ENCODE assay signal across 21 mouse cellular contexts in the genomic region with DNA sequence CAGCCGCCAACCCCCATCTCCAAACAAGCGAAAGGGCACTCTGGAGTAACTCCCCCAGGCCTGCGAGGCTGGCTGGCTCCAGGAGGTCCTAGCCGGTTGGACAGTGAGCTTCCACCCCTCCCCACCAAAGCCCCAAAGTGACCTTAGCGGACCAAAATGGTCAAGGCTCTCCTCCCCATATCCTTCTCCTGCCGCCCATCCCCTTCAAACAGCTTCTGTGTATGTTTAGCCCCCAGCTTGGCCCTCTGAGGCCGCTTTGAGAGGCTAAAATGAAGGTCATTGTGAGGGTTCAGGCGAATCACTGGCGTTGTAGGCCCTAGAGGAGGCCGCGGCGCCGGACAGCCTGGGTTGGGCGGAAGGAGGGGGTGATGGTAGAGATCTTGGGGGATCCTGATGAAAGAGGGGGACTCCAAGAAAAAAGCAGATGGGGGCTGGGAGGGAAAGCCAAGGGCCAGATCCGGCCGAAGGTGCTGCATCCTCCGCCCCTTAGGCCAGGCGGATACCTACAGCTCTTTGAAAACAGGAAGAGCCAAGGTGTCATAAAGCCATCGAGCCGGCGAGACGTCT. TPM values are rescaled to one million over a fixed set of nuclear protein-coding genes. Genes with fewer than 3 reads are reported as not detected.
DNase-seq lines count a peak whose midpoint lies in the region; ATAC-seq and TF ChIP-seq lines count a peak whose summit lies in the region.
"Had no signal": no experiment of that assay in that cellular context is flagged by ENCODE, and none has a peak within 500 bp of the region (broad histone marks: within the 10 kb centered on the region; RNA-seq: fewer than 3 reads in every experiment).

No protein-coding gene starts in this region.

- no peak overlapping the region for H3K9ac ChIP-seq in liver, embryonic 11.5 days (ENCODE audit: low read depth, low read length)
- no peak overlapping the region for H3K9ac ChIP-seq in liver, embryonic 12.5 days
- H3K9ac ChIP-seq: forebrain, embryonic 15.5 days; hindbrain, embryonic 14.5 days; liver, embryonic 15.5 days; midbrain, embryonic 13.5 days had no signal

- DNase-seq in liver, embryonic 11.5 days (ENCODE audit: low spot score) = peak; percentile 33
- peak; percentile 75 for DNase-seq in kidney, adult 2 months
- DNase-seq in kidney, postnatal 4 days = peak; percentile 71 to 79
- no peak for DNase-seq in adrenal gland, postnatal 10 days
- DNase-seq in left cerebral cortex, adult 8-10 months (ENCODE audit: low spot score in 2 of 2) = no peak
- no peak for DNase-seq in heart, postnatal 14 days
- DNase-seq: adrenal gland, postnatal 14 days; cerebellum, postnatal 10 days; gastrocnemius, postnatal 10 days; lung, postnatal 36 days; retina, postnatal 1 day had no signal

- no peaks in the 10 kb centered on the region for H3K36me3 ChIP-seq in liver, embryonic 11.5 days (ENCODE audit: control insufficient read depth, insufficient read depth, low read length)
- no peaks in the 10 kb centered on the region for H3K36me3 ChIP-seq in liver, embryonic 12.5 days
- H3K36me3 ChIP-seq in kidney, adult 2 months (ENCODE audit: control insufficient read depth, insufficient read depth, low read length) = no peaks in the 10 kb centered on the region
- H3K36me3 ChIP-seq: forebrain, embryonic 15.5 days; liver, embryonic 15.5 days; midbrain, embryonic 13.5 days had no signal

- no peak for TF ChIP-seq CTCF in kidney, adult 2 months (conservative IDR thresholded peaks at IDR 0.05; ENCODE audit: insufficient read depth, insufficient read length, low read depth, low read length)

- ATAC-seq in liver, embryonic 11.5 days (replicated peaks; ENCODE audit: low FRiP score) = no peak
- ATAC-seq in liver, embryonic 12.5 days = no peak
- ATAC-seq: forebrain, embryonic 15.5 days; midbrain, embryonic 13.5 days had no signal

- H3K27ac ChIP-seq in liver, embryonic 11.5 days (ENCODE audit: low read depth, low read length) = no peak overlapping the region
- no peak overlapping the region for H3K27ac ChIP-seq in liver, embryonic 12.5 days
- H3K27ac ChIP-seq in kidney, adult 2 months (ENCODE audit: insufficient read depth, low read depth, low read length) = peak overlapping the region; percentile 94
- H3K27ac ChIP-seq: forebrain, embryonic 15.5 days; hindbrain, embryonic 14.5 days; layer of hippocampus, adult 2 months; liver, embryonic 15.5 days; midbrain, embryonic 13.5 days; stomach, postnatal 0 days had no signal

- no peak for TF ChIP-seq POLR2A in kidney, adult 2 months (IDR thresholded peaks at IDR 0.05; ENCODE audit: low read depth, low read length)

- H3K4me2 ChIP-seq in liver, embryonic 11.5 days = no peak overlapping the region
- H3K4me2 ChIP-seq in liver, embryonic 12.5 days = no peak overlapping the region
- H3K4me2 ChIP-seq: forebrain, embryonic 15.5 days; hindbrain, embryonic 14.5 days; liver, embryonic 15.5 days; midbrain, embryonic 13.5 days had no signal

- intact Hi-C loops in heart, postnatal 14 days (cut with DNase I) = loop anchor here (5.0 to 10.0 kb wide), 2 partner anchors 262 to 1074 kb away; no protein-coding TSS in a partner anchor

- H3K9me3 ChIP-seq in liver, embryonic 11.5 days (ENCODE audit: control insufficient read depth, low read length) = no peaks in the 10 kb centered on the region
- no peaks in the 10 kb centered on the region for H3K9me3 ChIP-seq in liver, embryonic 12.5 days (replicated peaks)
- H3K9me3 ChIP-seq: forebrain, embryonic 15.5 days; liver, embryonic 15.5 days; midbrain, embryonic 13.5 days had no signal

- WGBS in liver, embryonic 11.5 days = 11% methylated on average over 22 of the region's 22 CpGs
- 13% methylated on average over 22 of the region's 22 CpGs for WGBS in liver, embryonic 12.5 days (ENCODE audit: insufficient replicate concordance)
- WGBS in kidney, adult 2 months = 48% methylated on average over 22 of the region's 22 CpGs

- peaks cover 99% of the 10 kb centered on the region for H3K27me3 ChIP-seq in liver, embryonic 11.5 days (replicated peaks; ENCODE audit: control insufficient read depth, insufficient read depth, low read length)
- H3K27me3 ChIP-seq in liver, embryonic 12.5 days (replicated peaks) = peaks cover 100% of the 10 kb centered on the region
- no peaks in the 10 kb centered on the region for H3K27me3 ChIP-seq in kidney, adult 2 months (replicated peaks; ENCODE audit: control insufficient read depth, insufficient read depth, low read length)

- peaks cover 8% of the 10 kb centered on the region; the same call in 1 of the 2 replicates for H3K4me1 ChIP-seq in liver, embryonic 11.5 days (replicated peaks; ENCODE audit: control insufficient read depth, insufficient read depth, low read length)
- H3K4me1 ChIP-seq in liver, embryonic 12.5 days = peaks cover 20% of the 10 kb centered on the region
- no peaks in the 10 kb centered on the region for H3K4me1 ChIP-seq in kidney, adult 2 months (ENCODE audit: control insufficient read depth, insufficient read depth, low read length)

- no peak overlapping the region for H3K4me3 ChIP-seq in liver, embryonic 11.5 days (ENCODE audit: low read depth, low read length)
- H3K4me3 ChIP-seq in liver, embryonic 12.5 days = no peak overlapping the region
- H3K4me3 ChIP-seq in kidney, adult 2 months (ENCODE audit: insufficient read depth, low read depth, low read length) = peak overlapping the region; percentile 84
- H3K4me3 ChIP-seq: forebrain, embryonic 15.5 days; layer of hippocampus, adult 2 months; liver, embryonic 15.5 days; midbrain, embryonic 13.5 days had no signal

RNA-seq across cellular contexts. Expression of a gene that starts 3.1 kb away (rescaled TPM):
- 0.10 and 0.22 TPM in 2 replicates for polyA plus RNA-seq in liver, embryonic 11.5 days (2014; fragmentation: Nextera tagmentation; extraction: Ambion mirVana)
- polyA plus RNA-seq in liver, embryonic 12.5 days (2016; fragmentation: Nextera tagmentation; extraction: Ambion mirVana) = 0.06 TPM in 1 of 2 replicates, not detected in the other
- polyA plus RNA-seq in kidney, adult 2 months (2012; rRNA removed) = 23.9 and 26.0 TPM in 2 replicates
- 1 to 10 TPM; 4.6 TPM for total RNA-seq in adrenal gland, postnatal 10 days (2021)
- not detected for total RNA-seq in left cerebral cortex, adult 8-10 months (2022)
- under 1 TPM; 0.12 to 0.24 TPM for total RNA-seq in heart, postnatal 14 days (2021)
- total RNA-seq: layer of hippocampus, adult 2 months; MEL had no signal
- polyA plus RNA-seq: forebrain, embryonic 15.5 days; liver, embryonic 15.5 days; midbrain, embryonic 13.5 days had no signal

RNA-seq across cellular contexts. Expression of a gene that starts 3.8 kb away (rescaled TPM):
- 0.82 and 1.2 TPM in 2 replicates for polyA plus RNA-seq in liver, embryonic 11.5 days (2014; fragmentation: Nextera tagmentation; extraction: Ambion mirVana)
- polyA plus RNA-seq in liver, embryonic 12.5 days (2016; fragmentation: Nextera tagmentation; extraction: Ambion mirVana) = 0.11 and 0.14 TPM in 2 replicates
- 45.8 and 46.2 TPM in 2 replicates for polyA plus RNA-seq in kidney, adult 2 months (2012; rRNA removed)
- 10 to 100 TPM; 25.0 to 26.2 TPM for total RNA-seq in adrenal gland, postnatal 10 days (2021)
- not detected for total RNA-seq in left cerebral cortex, adult 8-10 months (2022)
- total RNA-seq in heart, postnatal 14 days (2021) = 1 to 10 TPM; 1.5 to 1.6 TPM
- total RNA-seq: layer of hippocampus, adult 2 months had no signal
- polyA plus RNA-seq: midbrain, embryonic 13.5 days had no signal

RNA-seq across cellular contexts. Expression of a gene that starts 8.9 kb away (rescaled TPM):
- polyA plus RNA-seq in liver, embryonic 11.5 days (2014; fragmentation: Nextera tagmentation; extraction: Ambion mirVana) = 0.09 and 0.30 TPM in 2 replicates
- not detected in 2 replicates for polyA plus RNA-seq in liver, embryonic 12.5 days (2016; fragmentation: Nextera tagmentation; extraction: Ambion mirVana)
- 7.6 and 7.9 TPM in 2 replicates for polyA plus RNA-seq in kidney, adult 2 months (2012; rRNA removed)
- under 1 TPM; 0.15 to 0.27 TPM for total RNA-seq in adrenal gland, postnatal 10 days (2021)
- total RNA-seq in left cerebral cortex, adult 8-10 months (2022) = not detected
- under 1 TPM in 1 of 2 experiments, not detected in 1; 0.14 TPM for total RNA-seq in heart, postnatal 14 days (2021)
- total RNA-seq: adrenal gland, postnatal 14 days; layer of hippocampus, adult 2 months; MEL had no signal
- polyA plus RNA-seq: forebrain, embryonic 15.5 days; heart, embryonic 14.5 days; hindbrain, embryonic 14.5 days; liver, embryonic 15.5 days; midbrain, embryonic 13.5 days; spleen, adult 2 months; stomach, postnatal 0 days had no signal

RNA-seq across cellular contexts. Expression of a gene that starts 11.1 kb away (rescaled TPM):
- 0.47 and 0.87 TPM in 2 replicates for polyA plus RNA-seq in liver, embryonic 11.5 days (2014; fragmentation: Nextera tagmentation; extraction: Ambion mirVana)
- 0.18 and 0.30 TPM in 2 replicates for polyA plus RNA-seq in liver, embryonic 12.5 days (2016; fragmentation: Nextera tagmentation; extraction: Ambion mirVana)
- polyA plus RNA-seq in kidney, adult 2 months (2012; rRNA removed) = 10.2 and 10.7 TPM in 2 replicates
- under 1 TPM; 0.33 to 0.42 TPM for total RNA-seq in adrenal gland, postnatal 10 days (2021)
- total RNA-seq in left cerebral cortex, adult 8-10 months (2022) = not detected
- total RNA-seq in heart, postnatal 14 days (2021) = not detected
- total RNA-seq: layer of hippocampus, adult 2 months; MEL had no signal
- polyA plus RNA-seq: forebrain, embryonic 15.5 days; liver, embryonic 15.5 days; spleen, adult 2 months had no signal

RNA-seq across cellular contexts. Expression of a gene that starts 11.1 kb away (rescaled TPM):
- polyA plus RNA-seq in liver, embryonic 11.5 days (2014; fragmentation: Nextera tagmentation; extraction: Ambion mirVana) = 0.14 and 0.18 TPM in 2 replicates
- not detected in 2 replicates for polyA plus RNA-seq in liver, embryonic 12.5 days (2016; fragmentation: Nextera tagmentation; extraction: Ambion mirVana)
- polyA plus RNA-seq in kidney, adult 2 months (2012; rRNA removed) = 20.3 and 31.4 TPM in 2 replicates
- 10 to 100 TPM in 1 of 2 experiments, 1 to 10 TPM in 1; 7.0 to 18.8 TPM for total RNA-seq in adrenal gland, postnatal 10 days (2021)
- not detected for total RNA-seq in left cerebral cortex, adult 8-10 months (2022)
- under 1 TPM; 0.36 to 0.51 TPM for total RNA-seq in heart, postnatal 14 days (2021)
- total RNA-seq: layer of hippocampus, adult 2 months; MEL had no signal
- polyA plus RNA-seq: forebrain, embryonic 15.5 days; liver, embryonic 15.5 days; midbrain, embryonic 13.5 days had no signal

Comparison
In these comparisons a context has a peak if more than half of its experiments do, and no peak if none do; other contexts are left out.
1. DNase-seq: peak in liver, embryonic 11.5 days (single experiment), kidney, adult 2 months (single experiment) and kidney, postnatal 4 days (2 of 2); none in adrenal gland, postnatal 10 days (single experiment), left cerebral cortex, adult 8-10 months (0 of 2) and heart, postnatal 14 days (0 of 2).
2. RNA of a gene that starts 3.1 kb away (total RNA-seq): 4.6 TPM in adrenal gland, postnatal 10 days; 0.12 to 0.24 TPM in heart, postnatal 14 days and not detected in left cerebral cortex, adult 8-10 months; every median in the first group is over 4 times any median in the second.
3. RNA of a gene that starts 3.8 kb away (total RNA-seq): 25.0 to 26.2 TPM in adrenal gland, postnatal 10 days; 1.5 to 1.6 TPM in heart, postnatal 14 days and not detected in left cerebral cortex, adult 8-10 months; every median in the first group is over 10 times any median in the second.